Mouse (Mus musculus): ENCODE measurements around the gene Tango2.

The Tango2 gene

DNA sequence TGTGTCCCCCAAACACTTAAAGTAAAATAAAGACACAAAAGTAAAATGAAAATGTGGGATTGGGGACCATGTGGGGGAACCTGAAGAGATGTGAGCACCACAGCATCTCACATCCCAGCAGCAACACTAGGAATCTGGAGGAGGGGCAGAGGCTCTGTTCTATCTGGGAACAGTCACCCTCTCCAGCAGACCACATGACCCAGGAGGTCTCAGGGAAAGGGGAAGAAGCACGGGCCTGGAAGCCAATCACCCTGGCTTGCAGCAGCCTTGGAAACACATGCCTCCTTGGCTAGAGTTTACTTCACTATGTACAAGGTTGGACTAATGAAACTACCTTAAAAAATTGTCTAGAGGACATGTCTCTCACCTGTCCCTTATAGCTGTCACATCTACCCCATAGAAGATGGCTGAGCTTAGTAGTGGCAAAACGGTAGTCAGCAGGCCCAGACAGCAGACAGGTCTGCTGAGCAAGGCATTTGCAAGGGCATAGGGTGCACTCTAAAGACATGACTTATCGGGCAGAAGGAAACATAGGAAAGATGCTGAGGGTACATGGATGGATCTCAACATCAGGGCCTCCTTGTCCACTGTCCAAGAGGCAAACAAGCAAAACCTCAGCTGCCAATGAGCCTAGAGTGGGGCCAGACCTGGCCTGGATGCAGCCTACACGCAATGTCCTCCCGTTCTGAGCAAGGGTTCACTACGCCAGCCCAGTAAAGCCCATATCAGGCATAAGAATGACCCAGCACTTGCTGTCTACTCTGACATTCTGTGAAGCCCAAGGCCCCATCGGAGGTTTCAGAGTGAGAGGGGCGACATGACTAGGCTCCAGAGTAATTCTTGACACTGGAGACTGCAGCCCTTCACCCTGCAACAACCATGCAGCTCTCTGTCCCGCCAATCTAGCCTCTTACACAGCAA is 5.0 kb downstream of the Tango2 start:
- DNase-seq (ENCODE audit: low spot score): no peak

DNA sequence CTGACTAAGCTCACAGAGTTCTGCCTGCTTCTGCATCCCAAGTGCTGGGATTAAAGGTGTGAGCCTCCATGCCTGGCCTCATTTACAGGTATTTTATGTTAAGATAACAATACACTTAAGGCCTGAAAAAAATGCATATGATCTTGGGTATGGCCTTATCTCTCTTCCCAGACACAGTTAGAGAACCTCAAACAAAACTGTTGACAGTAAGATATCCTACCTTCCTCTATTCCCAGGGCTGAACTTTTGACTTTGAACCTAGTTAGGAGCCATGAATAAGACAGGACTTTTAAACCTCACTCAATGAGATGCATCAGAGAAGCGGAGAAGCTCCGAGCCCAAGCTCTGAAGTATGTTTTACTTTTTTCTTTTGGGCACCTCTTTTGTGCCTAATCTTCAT is 5.8 kb downstream of the Tango2 start:
- DNase-seq (ENCODE audit: low spot score): no peak

DNA sequence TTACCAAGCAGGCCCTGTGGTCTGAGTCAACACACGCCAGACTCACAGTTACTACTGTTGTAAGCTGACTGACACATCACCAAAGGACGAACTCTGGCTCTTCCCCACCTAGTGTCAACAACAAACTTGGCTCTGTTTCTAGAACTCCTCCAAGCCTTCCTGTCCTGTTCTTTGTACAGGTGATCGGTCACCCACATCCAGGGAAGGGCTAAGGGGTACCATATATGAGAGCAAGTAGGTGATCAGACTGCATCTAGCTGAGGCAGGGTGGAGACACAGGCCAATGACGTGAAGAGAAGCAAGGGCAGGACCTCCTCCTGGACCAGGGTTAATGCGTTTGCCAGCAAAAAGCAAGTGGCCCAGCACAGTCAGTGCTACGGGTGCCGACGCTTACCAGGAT is 6.3 kb downstream of the Tango2 start:
- DNase-seq (ENCODE audit: low spot score): no peak

DNA sequence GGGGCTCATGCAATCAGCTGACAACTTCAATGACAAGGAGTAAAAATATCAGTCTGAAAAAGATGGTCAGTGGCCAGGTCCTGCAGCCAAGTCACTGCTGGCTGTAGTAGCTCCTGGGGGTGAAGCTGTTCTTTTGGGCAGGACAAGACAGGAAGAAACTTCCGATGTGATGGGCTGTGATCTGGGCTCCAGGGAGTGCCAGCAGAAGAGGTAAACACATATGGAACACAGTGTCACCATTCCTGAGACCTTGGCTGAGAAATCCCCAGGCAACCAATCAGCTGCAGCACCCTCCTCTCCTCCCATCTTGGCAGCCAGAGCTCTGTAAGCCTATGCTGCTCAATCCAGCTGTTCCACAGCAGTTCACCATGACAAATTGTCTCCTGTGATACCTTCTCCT is 8.0 kb downstream of the Tango2 start:
- DNase-seq (ENCODE audit: low spot score): no peak

DNA sequence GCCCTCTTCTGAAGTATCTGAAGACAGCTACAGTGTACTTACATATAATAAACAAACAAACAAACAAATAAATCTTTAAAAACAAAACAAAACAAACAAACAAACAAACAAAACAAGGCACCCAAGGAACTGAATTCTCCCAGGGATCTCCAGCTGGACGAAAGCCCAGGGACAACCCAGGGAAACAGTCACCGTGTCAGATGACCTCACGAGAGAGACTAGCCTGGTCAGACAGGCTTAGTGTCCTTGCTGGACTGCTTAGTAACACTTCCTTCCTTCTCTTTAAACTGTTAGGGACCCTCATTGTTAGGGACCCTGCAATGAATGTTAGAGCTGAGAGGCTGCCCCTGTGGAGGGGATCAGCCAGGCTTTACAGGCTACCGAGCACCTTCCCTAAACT is 10.6 kb downstream of the Tango2 start:
- DNase-seq (ENCODE audit: low spot score): no peak

DNA sequence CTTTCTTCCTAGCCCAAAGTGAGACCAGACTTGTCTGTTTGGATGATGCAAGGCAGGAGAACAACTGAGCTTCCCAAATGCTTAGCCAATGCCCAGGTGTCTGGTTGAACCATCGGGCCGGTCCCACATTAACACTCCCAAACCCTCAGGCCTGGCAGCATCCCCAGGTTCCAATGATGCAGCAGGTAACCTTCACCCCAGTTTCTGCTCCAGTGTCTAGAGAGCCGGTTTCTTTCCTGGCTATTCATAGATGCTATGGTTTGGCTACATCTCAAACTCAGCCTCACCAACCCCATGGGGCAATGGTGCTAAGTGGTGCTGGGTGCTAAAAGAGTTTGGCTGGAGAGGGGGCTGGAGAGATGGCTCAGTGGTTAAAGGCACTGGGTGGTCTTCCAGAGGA is 11.9 kb downstream of the Tango2 start:
- no peak for DNase-seq (ENCODE audit: low spot score)

DNA sequence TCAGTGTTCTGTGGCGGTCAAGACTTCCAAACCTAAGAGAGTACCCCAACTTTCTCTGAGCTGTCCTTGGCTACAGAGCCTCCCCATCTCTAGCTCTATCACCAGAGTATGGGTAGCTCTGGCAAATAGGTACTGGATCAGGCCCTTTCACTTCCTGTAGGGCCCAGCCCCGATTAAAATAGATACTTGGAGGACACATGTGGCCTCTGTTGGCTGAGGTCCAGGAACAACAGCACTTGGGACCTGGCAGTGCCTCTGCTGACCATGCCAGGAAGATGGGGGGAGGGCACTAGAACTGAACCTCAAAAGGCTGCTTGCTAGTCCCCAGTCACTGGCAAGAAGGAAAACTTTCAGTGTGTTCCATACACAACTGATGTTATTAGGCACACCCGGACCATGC is 13.9 kb downstream of the Tango2 start:
- no peak for DNase-seq (ENCODE audit: low spot score)

DNA sequence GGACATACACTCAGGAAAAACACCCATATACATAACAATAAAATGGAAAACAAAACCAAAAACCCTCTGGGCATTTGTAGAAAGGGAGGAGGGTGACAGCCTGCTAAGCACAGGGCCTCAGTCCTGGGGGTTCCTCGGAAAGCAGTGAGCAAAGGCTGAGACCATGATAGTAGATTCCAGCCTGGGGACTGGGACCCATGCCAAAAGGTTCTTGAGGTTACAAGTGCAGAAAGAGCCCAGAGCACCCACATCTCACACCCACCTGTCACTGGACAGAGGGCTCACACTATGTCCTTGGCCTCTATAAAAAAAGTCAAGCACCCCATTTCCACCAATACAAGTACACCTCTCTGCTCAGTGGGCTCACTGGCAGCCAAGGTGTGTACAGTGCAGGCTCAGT is 19.4 kb downstream of the Tango2 start:
- DNase-seq (ENCODE audit: low spot score): no peak

DNA sequence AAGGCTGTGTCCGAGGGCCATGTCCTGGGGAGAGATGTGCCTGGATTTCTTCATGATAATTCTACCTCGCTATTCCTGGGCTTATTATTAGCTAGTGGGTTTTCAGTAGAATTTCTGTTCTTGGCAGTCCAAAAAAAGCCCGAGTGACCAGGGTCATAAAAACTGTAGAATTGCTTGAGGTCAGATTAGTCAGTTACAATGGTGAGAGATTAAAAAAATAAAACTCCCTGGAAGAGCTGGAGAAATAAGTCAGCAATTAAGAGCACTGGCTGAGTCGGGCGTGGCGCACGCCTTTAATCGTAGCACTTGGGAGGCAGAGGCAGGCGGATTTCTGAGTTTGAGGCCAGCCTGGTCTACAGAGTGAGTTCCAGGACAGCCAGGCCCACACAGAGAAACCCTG is 20.0 kb downstream of the Tango2 start:
- DNase-seq (ENCODE audit: low spot score): no peak

DNA sequence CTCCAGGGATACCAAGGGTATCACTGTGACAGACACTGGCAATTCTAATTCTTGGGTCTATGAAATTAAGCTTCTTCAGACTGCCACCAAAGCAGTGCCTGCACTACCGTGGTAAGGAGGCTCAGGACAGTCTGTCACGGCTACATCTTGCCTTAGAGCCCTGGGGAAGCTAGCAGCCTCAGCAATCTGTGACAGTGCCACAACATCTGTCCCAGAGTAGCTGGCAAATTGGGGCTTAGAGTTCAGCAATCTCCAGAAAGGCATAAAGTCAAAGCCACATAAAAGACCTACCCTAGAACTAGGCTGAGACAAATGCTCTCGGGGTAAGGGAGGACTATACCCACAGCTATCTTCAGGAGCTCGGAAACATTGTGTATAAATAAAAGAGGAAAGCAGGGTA is 22.2 kb downstream of the Tango2 start:
- DNase-seq (ENCODE audit: low spot score): no peak

DNA sequence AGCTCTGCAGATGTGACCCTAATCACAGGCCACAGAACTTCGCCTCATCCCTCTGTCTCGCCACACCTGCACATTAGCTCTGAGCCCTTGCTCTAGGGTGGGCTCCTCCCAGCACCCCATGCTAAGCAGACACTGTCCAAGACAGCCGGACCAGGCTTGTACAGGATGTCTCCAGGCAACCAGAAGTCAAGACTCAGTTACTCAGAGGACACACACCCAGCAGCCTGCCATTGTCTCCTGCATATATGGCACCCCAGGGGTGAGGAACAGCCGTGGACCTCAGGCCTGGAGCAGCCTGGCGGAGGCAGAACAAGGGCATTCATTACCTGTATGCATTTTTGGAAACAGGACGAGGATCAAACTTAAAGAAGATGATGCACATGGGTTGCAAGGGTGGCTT is 23.9 kb downstream of the Tango2 start:
- DNase-seq (ENCODE audit: low spot score): no peak

DNA sequence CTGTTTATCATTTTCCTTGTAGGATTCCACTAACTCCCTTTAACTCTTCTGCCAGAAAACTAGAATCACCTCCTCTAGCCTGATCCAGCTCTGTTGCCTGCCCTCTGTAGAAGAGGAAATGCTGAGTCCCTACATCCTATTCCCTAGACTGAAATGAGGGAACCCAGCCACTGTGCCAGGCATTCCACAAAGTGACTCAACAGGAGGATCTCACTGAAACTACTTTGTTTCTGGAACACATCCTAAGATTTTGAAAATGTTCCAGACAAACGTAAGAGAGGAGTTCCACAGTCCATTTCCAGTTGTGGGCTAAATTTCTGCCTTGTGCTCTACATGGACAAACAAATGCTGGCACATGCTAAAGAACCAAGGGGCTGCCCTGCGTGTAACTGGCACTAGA is 24.4 kb downstream of the Tango2 start:
- DNase-seq (ENCODE audit: low spot score): no peak

DNA sequence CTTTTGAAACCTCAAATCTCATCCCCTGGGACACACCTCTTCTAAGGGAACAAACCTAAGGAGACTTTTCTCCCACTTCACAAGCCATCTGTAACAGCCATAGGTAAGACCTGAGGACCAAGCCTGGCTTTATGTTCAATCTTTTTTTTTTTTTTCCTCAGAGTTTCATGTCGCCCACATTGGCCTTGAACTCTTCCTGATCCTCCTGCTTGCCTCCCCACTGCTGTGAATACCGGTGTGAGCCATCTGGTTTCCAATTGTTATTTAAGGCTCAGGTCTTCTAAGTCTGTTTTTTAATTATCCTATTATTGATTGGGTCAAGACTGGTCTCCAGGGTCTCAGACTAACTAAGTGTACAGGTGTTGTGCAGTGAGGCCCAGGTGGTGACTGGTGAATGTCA is 26.5 kb downstream of the Tango2 start:
- no peak for DNase-seq (ENCODE audit: low spot score)

DNA sequence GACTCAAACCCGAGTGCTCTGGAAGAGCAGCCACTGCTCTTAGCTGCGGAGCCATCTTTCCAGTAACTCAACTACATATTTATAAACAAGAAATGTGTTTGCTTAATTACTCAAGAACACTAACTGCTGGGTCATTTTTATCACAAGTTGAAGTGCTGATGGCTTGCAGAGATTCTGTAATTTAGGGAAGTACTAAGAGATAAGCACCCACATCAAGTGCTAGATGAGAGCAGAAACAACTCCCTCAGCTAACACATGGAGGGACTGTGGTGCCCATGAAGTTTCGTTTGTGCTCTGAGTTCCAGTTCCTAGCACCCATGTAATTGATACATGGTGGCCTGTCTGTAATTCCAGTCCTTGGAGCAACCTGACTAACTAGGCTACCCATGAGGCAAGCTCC is 28.9 kb downstream of the Tango2 start:
- no peak for DNase-seq (ENCODE audit: low spot score)

DNA sequence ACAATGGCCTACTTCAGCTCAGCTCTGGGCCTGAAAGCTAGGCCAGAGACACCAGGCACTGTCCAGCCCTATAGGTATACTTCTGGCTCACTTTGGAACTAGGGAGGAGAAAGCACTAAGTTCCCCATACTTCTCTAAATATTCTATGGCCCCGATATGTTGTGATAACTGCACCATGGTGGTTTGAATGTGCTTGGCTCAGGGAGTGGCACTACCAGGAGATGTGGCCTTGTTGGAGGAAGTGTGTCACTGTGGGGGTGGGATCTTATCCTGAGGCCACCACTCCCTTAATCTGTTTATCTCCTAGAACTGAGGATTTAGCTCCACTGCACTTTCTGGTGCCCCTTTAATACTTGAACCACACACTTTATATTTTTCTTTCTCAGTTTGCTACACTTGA is 39.7 kb downstream of the Tango2 start:
- DNase-seq (ENCODE audit: low spot score): no peak

DNA sequence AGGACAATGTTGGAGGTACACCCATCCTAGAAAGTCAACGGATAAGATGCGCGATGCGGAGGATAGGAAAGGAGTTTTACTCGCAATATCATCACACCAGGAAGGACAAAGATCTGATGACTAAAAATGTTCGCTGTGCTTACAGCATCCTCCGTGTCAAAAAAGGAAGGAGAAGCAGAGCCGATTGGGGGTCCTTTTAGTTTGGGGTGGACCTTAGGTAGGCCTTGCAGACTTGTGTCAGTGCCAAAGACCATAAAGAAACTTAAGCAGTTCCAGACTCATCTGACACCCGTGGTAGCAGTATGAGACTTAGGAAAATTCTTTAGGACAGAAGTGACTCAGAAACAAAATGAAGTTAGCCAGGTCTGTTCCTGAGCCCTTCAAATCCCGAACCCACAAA is 58.3 kb downstream of the Tango2 start:
- peak; percentile 3 for DNase-seq (ENCODE audit: low spot score)

DNA sequence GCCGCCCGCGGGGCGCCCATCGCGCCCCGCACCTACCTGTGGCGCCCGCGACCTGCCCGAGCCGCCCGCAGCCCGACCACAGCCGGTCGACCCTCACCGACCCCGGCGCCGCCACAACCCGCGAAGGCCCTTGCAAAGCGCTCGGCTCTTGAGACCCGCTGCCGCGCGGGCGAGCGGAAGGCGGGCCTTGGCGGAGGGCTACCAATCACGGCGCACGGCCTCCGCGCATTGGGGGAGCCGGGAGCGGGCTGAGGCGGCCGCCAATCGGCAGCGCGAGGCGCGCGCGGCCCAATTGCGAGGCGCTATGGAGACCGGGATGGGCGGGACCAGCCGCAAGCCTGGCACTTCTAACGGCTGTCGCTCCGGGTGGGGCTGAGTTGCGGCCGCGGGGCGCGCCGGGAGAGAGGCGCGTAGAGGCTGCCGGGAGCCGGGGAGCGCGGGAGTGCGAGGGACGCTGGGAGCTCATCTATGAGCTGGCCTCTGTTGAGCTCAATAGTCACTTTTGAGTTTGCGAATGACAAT is 58.8 kb downstream of the Tango2 start, which contains the start of gene Dgcr8:
Dgcr8 (minus strand) TSS at position 180 of the 522 bp plus-strand sequence.
- DNase-seq (ENCODE audit: low spot score): peak; percentile 99

DNA sequence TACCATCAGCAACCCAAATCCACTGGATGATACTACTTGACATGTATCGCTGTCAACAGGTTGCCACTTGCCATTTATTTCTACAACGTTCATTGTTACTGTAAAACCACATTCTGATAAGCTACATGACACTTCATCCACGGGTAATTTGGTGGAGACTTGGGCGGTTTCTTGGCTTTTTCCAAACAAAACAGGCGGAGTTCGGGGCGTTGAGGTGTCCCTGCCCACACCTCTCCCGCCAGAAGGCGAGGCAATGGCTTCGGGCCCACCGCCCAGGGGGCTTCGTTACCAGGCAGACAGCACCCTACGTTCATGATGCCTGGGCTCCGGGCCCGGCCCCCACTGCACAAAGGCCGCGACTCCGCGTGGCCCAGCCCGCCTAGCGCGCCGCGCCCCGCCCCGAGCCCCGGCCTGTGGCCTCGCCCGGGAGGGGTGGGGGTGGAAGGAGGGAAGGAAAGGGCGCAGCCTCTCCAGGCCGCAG is 59.3 kb downstream of the Tango2 start:
- DNase-seq (ENCODE audit: low spot score): no peak

DNA sequence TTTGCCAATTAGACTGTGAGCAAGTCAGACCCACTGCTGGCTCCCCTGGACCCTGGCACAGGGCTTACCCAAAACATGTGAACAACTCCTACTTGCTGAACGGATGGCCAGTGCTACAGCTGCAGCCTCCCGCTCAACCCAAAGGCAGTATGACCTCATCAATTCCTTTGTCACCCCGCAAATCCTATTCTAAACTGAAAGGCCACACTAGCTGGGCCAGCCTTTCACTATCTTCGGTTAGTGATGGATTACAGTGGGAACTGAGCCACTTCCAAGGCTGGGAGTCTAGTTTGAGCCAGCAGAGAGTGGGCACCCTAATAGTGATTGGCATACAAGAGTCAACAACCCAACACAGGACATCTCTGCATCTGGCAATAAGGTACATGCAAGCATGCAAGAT is 59.7 kb downstream of the Tango2 start:
- DNase-seq (ENCODE audit: low spot score): peak; percentile 43

DNA sequence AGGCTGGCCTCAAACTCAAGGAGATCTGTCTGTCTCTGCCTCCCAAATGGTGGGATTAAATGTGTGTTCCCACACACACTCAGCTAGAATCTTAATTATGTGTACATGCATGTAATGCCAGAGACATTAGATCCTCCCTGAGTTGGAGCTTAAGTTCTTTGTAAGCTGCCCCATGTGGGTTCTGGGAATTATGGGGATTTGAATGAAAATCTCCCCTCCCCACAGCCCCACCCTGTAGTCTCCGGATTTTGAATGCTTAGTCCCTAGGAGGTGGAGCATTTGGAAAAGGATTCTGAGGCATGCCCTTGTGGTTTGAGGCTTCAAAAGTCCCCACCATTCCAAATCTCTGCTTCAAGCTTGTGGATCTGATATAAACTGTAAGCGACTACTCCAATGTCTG is 72.7 kb downstream of the Tango2 start:
- DNase-seq (ENCODE audit: low spot score): no peak

DNA sequence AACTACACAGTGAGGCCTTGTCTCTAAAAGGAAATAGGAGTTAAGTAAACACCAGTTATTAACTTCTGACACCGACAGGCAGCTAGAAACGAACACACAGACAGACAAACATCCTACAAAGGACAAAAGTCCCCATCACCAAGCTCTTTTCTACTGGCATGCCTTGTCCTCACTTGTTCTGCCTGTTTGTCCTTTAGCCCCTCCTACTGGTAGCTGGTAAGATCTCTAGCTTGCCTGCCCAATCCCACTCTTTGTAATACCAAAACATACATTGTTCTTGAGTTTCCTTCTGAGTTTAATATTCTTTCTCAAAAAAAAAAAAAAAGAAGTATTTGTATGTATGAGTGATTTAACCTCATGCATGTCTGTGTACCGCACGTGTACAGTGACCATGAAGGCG is 79.7 kb downstream of the Tango2 start:
- DNase-seq (ENCODE audit: low spot score): peak; percentile 42

DNA sequence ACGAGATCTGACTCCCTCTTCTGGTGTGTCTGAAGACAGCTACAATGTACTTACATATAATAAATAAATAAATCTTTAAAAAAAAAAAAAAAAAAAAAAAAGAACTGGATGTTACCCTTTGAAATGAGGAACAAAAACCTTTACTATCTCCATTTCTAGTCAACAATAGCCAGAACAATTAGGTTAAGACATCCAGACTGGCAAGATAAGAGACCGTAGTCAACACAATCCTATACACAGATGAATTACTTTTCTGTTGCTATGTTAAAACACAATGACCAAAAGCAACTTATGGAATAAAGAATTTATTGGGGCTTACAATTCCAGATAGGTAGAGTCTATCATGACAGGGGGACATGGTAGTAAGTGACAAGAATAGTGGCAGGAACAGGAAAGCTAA is 82.9 kb downstream of the Tango2 start:
- DNase-seq (ENCODE audit: low spot score): no peak

DNA sequence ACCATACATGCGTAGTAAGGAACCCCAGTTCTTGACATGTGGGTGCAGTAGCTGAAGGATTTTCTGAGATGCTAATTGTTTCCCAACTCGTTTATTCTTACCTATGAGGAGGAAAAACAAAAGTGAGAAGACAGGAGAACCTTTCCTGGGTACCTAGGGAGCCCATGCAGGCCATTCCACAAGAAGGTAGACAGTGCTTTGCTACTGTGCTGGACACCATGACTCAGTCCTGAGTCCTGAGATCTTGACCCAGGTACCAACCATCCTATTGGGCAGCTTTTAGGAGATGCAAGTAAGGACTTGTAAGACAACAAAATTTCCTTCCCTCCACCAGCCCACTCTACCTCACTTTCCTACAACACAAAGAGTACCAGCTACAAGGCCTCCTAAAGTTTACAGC is 89.7 kb downstream of the Tango2 start, which contains the start of gene Gm49776:
Gm49776 (minus strand) TSS at position 101 of the 400 bp plus-strand sequence.
- DNase-seq (ENCODE audit: low spot score): no peak

DNA sequence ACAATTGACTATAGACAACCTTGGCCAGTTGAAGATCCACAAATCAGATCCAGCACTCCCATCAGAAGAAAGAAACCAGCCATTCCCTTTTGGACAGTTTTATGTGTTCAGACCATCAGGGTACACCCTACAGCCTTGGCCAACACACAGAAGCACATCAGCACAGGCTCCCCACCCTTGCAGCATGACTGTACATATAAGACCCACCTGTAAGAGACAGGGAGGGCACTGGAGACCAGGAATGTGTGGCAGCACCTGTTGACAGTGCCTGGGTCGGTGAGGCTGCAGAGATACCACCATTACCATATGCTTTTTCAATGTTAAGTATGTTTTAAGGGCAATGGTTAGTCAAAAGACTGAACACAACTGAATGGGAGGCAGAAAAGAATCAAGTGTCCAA is 94.0 kb downstream of the Tango2 start:
- DNase-seq (ENCODE audit: low spot score): no peak
